Comparison of ENCODE assay signal across 8 mouse cellular contexts in the genomic region with DNA sequence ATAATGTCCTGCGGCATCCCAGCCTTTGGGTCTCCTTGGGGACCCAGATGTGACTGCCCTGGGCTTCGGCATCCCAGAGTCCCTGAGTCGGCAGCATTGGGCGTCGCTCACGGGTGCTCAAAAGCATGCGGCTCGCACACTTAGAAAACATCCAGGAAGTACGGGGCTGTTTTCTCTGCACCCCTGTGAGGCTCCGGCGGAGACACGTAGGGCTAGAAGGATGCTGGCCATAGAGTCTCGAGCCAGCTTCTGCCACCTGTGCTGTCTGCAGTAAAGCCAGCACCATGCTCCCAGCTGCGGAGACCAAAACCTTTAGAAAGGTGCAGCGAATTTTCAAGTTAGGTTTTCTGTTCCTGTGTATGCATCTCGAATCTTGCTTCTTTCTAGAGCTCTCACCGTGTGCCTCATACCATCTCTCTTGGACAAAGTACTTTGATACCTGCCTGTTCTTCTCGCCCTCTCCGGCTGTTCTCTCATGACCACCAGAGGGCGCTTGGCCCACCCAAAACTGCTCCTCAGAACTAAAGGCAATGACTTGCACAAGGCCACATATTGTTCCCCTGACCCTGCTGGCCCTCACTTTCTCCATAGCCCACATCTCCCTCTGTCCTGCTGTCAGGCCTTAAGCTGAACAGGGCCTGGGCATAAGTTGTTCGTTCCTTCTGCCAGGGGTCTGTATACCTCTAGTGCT. TPM values are rescaled to one million over a fixed set of nuclear protein-coding genes. Genes with fewer than 3 reads are reported as not detected.
A peak's percentile ranks its signal among the peaks of the same experiment; 100 is the strongest.
DNase-seq lines count a peak whose midpoint lies in the region; ATAC-seq and TF ChIP-seq lines count a peak whose summit lies in the region.

No protein-coding gene starts in this region.

- no peak for TF ChIP-seq EP300 in stomach, postnatal 0 days (optimal IDR thresholded peaks at IDR 0.05)

- H3K36me3 ChIP-seq in embryonic facial prominence, embryonic 14.5 days (ENCODE audit: control insufficient read depth, insufficient read depth, low read length): no peaks in the 10 kb centered on the region
- no peaks in the 10 kb centered on the region for H3K36me3 ChIP-seq in limb, embryonic 12.5 days
- no peaks in the 10 kb centered on the region for H3K36me3 ChIP-seq in midbrain, embryonic 11.5 days (ENCODE audit: control insufficient read depth, insufficient read depth, low read length)
- no peaks in the 10 kb centered on the region for H3K36me3 ChIP-seq in stomach, postnatal 0 days (ENCODE audit: control insufficient read depth, insufficient read depth, low read length)

- TF ChIP-seq CTCF in stomach, postnatal 0 days (IDR thresholded peaks at IDR 0.05; ENCODE audit: low read depth): peak; percentile 86

- H3K27ac ChIP-seq in embryonic facial prominence, embryonic 14.5 days (replicated peaks; ENCODE audit: low read depth, low read length): peak overlapping the region; percentile 63
- no peak overlapping the region for H3K27ac ChIP-seq in limb, embryonic 12.5 days
- H3K27ac ChIP-seq in midbrain, embryonic 11.5 days (ENCODE audit: low read depth, low read length): no peak overlapping the region
- peak overlapping the region; percentile 53 for H3K27ac ChIP-seq in stomach, postnatal 0 days (replicated peaks)

- peaks cover 32% of the 10 kb centered on the region for H3K4me1 ChIP-seq in embryonic facial prominence, embryonic 14.5 days (ENCODE audit: control insufficient read depth, insufficient read depth, low read length)
- H3K4me1 ChIP-seq in limb, embryonic 12.5 days (replicated peaks): peaks cover 34% of the 10 kb centered on the region
- peaks cover 22% of the 10 kb centered on the region for H3K4me1 ChIP-seq in midbrain, embryonic 11.5 days (ENCODE audit: control insufficient read depth, insufficient read depth, low read length)
- H3K4me1 ChIP-seq in stomach, postnatal 0 days (replicated peaks; ENCODE audit: control insufficient read depth, insufficient read depth): peaks cover 10% of the 10 kb centered on the region

- peak overlapping the region; percentile 56 for H3K9ac ChIP-seq in embryonic facial prominence, embryonic 14.5 days (ENCODE audit: low read depth, low read length)
- peak overlapping the region; percentile 46 for H3K9ac ChIP-seq in limb, embryonic 12.5 days (replicated peaks)
- H3K9ac ChIP-seq in midbrain, embryonic 11.5 days (ENCODE audit: low read length): peak overlapping the region; percentile 58
- H3K9ac ChIP-seq in stomach, postnatal 0 days (ENCODE audit: low read length): peak overlapping the region; percentile 55

- 7% methylated on average over 21 of the region's 21 CpGs for WGBS in embryonic facial prominence, embryonic 14.5 days
- 4% methylated on average over 21 of the region's 21 CpGs for WGBS in limb, embryonic 12.5 days
- WGBS in midbrain, embryonic 11.5 days: 4% methylated on average over 21 of the region's 21 CpGs
- WGBS in stomach, postnatal 0 days: 6% methylated on average over 21 of the region's 21 CpGs

- DNase-seq in cerebellum, adult 11 months: peak; percentile 59
- no peak for DNase-seq in cerebellum, postnatal 4 days (ENCODE audit: low spot score in 2 of 2)
- peak; percentile 70 for DNase-seq in adrenal gland, adult 2 months
- DNase-seq in embryonic facial prominence, embryonic 14.5 days (ENCODE audit: low spot score): no peak
- peak; percentile 78 for DNase-seq in heart, postnatal 4 days
- peak; percentile 96 for DNase-seq in midbrain, embryonic 11.5 days (ENCODE audit: low spot score, missing footprints)
- peak; percentile 62 for DNase-seq in stomach, postnatal 0 days (ENCODE audit: low spot score)

- no peaks in the 10 kb centered on the region for H3K27me3 ChIP-seq in embryonic facial prominence, embryonic 14.5 days (replicated peaks; ENCODE audit: control insufficient read depth, insufficient read depth, low read length)
- H3K27me3 ChIP-seq in limb, embryonic 12.5 days: no peaks in the 10 kb centered on the region
- H3K27me3 ChIP-seq in midbrain, embryonic 11.5 days (ENCODE audit: control insufficient read depth, insufficient read depth, low read length): peaks cover 10% of the 10 kb centered on the region
- H3K27me3 ChIP-seq in stomach, postnatal 0 days (ENCODE audit: control insufficient read depth, insufficient read depth, low read length): no peaks in the 10 kb centered on the region

- ATAC-seq in embryonic facial prominence, embryonic 14.5 days (ENCODE audit: low read depth): no peak
- ATAC-seq in limb, embryonic 12.5 days (ENCODE audit: insufficient number of reproducible peaks, insufficient read depth, low FRiP score, low TSS enrichment, low read depth): 0 out of 2 replicates have a peak, but pooled peaks have one; percentile 4
- ATAC-seq in midbrain, embryonic 11.5 days (ENCODE audit: low FRiP score): no peak
- ATAC-seq in stomach, postnatal 0 days (ENCODE audit: low FRiP score, low TSS enrichment): no peak

- peak overlapping the region; percentile 85 for H3K4me2 ChIP-seq in embryonic facial prominence, embryonic 14.5 days (ENCODE audit: low read depth, low read length)
- H3K4me2 ChIP-seq in limb, embryonic 12.5 days: peak overlapping the region; percentile 73
- peak overlapping the region; percentile 58 for H3K4me2 ChIP-seq in midbrain, embryonic 11.5 days
- H3K4me2 ChIP-seq in stomach, postnatal 0 days (replicated peaks; ENCODE audit: low read depth): peak overlapping the region; percentile 70

- no peaks in the 10 kb centered on the region for H3K9me3 ChIP-seq in embryonic facial prominence, embryonic 14.5 days (ENCODE audit: control insufficient read depth, low read length)
- no peaks in the 10 kb centered on the region for H3K9me3 ChIP-seq in limb, embryonic 12.5 days
- no peaks in the 10 kb centered on the region for H3K9me3 ChIP-seq in midbrain, embryonic 11.5 days (ENCODE audit: control insufficient read depth, low read length)
- no peaks in the 10 kb centered on the region for H3K9me3 ChIP-seq in stomach, postnatal 0 days (ENCODE audit: control insufficient read depth, low read length)

- H3K4me3 ChIP-seq in embryonic facial prominence, embryonic 14.5 days (ENCODE audit: low read depth, low read length): peak overlapping the region; percentile 41
- H3K4me3 ChIP-seq in limb, embryonic 12.5 days (replicated peaks): peak overlapping the region; percentile 35
- H3K4me3 ChIP-seq in midbrain, embryonic 11.5 days (ENCODE audit: low read depth, low read length): peak overlapping the region; percentile 25
- peak overlapping the region; percentile 24 for H3K4me3 ChIP-seq in stomach, postnatal 0 days (ENCODE audit: low read depth, low read length)

RNA-seq across cellular contexts. Expression of a gene that starts 2.2 kb away (rescaled TPM):
- 1 to 10 TPM; 1.1 to 1.3 TPM for total RNA-seq in adrenal gland, adult 2 months (2021)
- polyA plus RNA-seq in adrenal gland, adult 2 months (2012; rRNA removed): 0.36 and 1.0 TPM in 2 replicates
- polyA plus RNA-seq in embryonic facial prominence, embryonic 14.5 days (2014; fragmentation: Nextera tagmentation; extraction: Ambion mirVana): 3.0 and 4.5 TPM in 2 replicates
- total RNA-seq in heart, postnatal 4 days (2021): 1 to 10 TPM; 3.6 to 4.3 TPM
- polyA plus RNA-seq in limb, embryonic 12.5 days (2016; fragmentation: Nextera tagmentation; extraction: Ambion mirVana): 3.3 and 5.5 TPM in 2 replicates
- polyA plus RNA-seq in midbrain, embryonic 11.5 days (2014; fragmentation: Nextera tagmentation; extraction: Ambion mirVana): 4.7 and 4.9 TPM in 2 replicates
- polyA plus RNA-seq in stomach, postnatal 0 days (2015; fragmentation: Nextera tagmentation; extraction: Ambion mirVana): 2.0 and 4.4 TPM in 2 replicates

RNA-seq across cellular contexts. Expression of a gene that starts 39.4 kb away (rescaled TPM):
- under 1 TPM; 0.17 to 0.35 TPM for total RNA-seq in adrenal gland, adult 2 months (2021)
- polyA plus RNA-seq in adrenal gland, adult 2 months (2012; rRNA removed): 0.44 and 0.48 TPM in 2 replicates
- polyA plus RNA-seq in embryonic facial prominence, embryonic 14.5 days (2014; fragmentation: Nextera tagmentation; extraction: Ambion mirVana): 0.77 and 1.0 TPM in 2 replicates
- total RNA-seq in heart, postnatal 4 days (2021): under 1 TPM; 0.38 to 0.60 TPM
- polyA plus RNA-seq in limb, embryonic 12.5 days (2016; fragmentation: Nextera tagmentation; extraction: Ambion mirVana): 1.6 TPM in 2 replicates
- polyA plus RNA-seq in midbrain, embryonic 11.5 days (2014; fragmentation: Nextera tagmentation; extraction: Ambion mirVana): 0.83 and 0.86 TPM in 2 replicates
- 0.28 and 0.40 TPM in 2 replicates for polyA plus RNA-seq in stomach, postnatal 0 days (2015; fragmentation: Nextera tagmentation; extraction: Ambion mirVana)

RNA-seq across cellular contexts. Expression of a gene that starts 39.5 kb away (rescaled TPM):
- 10 to 100 TPM; 28.5 to 39.0 TPM for total RNA-seq in adrenal gland, adult 2 months (2021)
- 35.8 and 37.1 TPM in 2 replicates for polyA plus RNA-seq in adrenal gland, adult 2 months (2012; rRNA removed)
- polyA plus RNA-seq in embryonic facial prominence, embryonic 14.5 days (2014; fragmentation: Nextera tagmentation; extraction: Ambion mirVana): 20.2 and 21.3 TPM in 2 replicates
- total RNA-seq in heart, postnatal 4 days (2021): 10 to 100 TPM; 12.6 to 15.6 TPM
- polyA plus RNA-seq in limb, embryonic 12.5 days (2016; fragmentation: Nextera tagmentation; extraction: Ambion mirVana): 26.2 and 28.7 TPM in 2 replicates
- polyA plus RNA-seq in midbrain, embryonic 11.5 days (2014; fragmentation: Nextera tagmentation; extraction: Ambion mirVana): 7.6 and 8.9 TPM in 2 replicates
- polyA plus RNA-seq in stomach, postnatal 0 days (2015; fragmentation: Nextera tagmentation; extraction: Ambion mirVana): 15.8 and 17.5 TPM in 2 replicates

RNA-seq across cellular contexts. Expression of a gene that starts 49.6 kb away (rescaled TPM):
- 10 to 100 TPM; 31.4 to 55.6 TPM for total RNA-seq in adrenal gland, adult 2 months (2021)
- 66.3 and 76.1 TPM in 2 replicates for polyA plus RNA-seq in adrenal gland, adult 2 months (2012; rRNA removed)
- 11.0 and 12.4 TPM in 2 replicates for polyA plus RNA-seq in embryonic facial prominence, embryonic 14.5 days (2014; fragmentation: Nextera tagmentation; extraction: Ambion mirVana)
- total RNA-seq in heart, postnatal 4 days (2021): 10 to 100 TPM; 12.8 to 13.8 TPM
- polyA plus RNA-seq in limb, embryonic 12.5 days (2016; fragmentation: Nextera tagmentation; extraction: Ambion mirVana): 33.1 and 34.3 TPM in 2 replicates
- 19.4 and 24.7 TPM in 2 replicates for polyA plus RNA-seq in midbrain, embryonic 11.5 days (2014; fragmentation: Nextera tagmentation; extraction: Ambion mirVana)
- 8.0 and 9.7 TPM in 2 replicates for polyA plus RNA-seq in stomach, postnatal 0 days (2015; fragmentation: Nextera tagmentation; extraction: Ambion mirVana)

Comparison
In these comparisons a context has a peak if more than half of its experiments do, and no peak if none do; other contexts are left out.
1. DNase-seq: peak in cerebellum, adult 11 months (single experiment), adrenal gland, adult 2 months (single experiment), heart, postnatal 4 days (single experiment), midbrain, embryonic 11.5 days (single experiment) and stomach, postnatal 0 days (single experiment); none in cerebellum, postnatal 4 days (0 of 2) and embryonic facial prominence, embryonic 14.5 days (single experiment).
2. H3K27ac ChIP-seq: peak in embryonic facial prominence, embryonic 14.5 days (single experiment) and stomach, postnatal 0 days (single experiment); none in limb, embryonic 12.5 days (single experiment) and midbrain, embryonic 11.5 days (single experiment).
3. Peak in every context shown above with its lines, with median percentiles within 50 percentile points of each other: H3K4me2 ChIP-seq, H3K4me3 ChIP-seq and H3K9ac ChIP-seq.